In genomic region chr10:79873715-79874289, GRCm38 (mm10) we compare ENCODE assay signal across 8 mouse cellular contexts. TPM values are rescaled to one million over a fixed set of nuclear protein-coding genes. Genes with fewer than 3 reads are reported as not detected.
DNase-seq lines count a peak whose midpoint lies in the region; ATAC-seq lines count a peak whose summit lies in the region.

No protein-coding gene starts in this region.

- H3K36me3 ChIP-seq in lung, embryonic 15.5 days = no peaks in the 10 kb centered on the region
- peaks cover 30% of the 10 kb centered on the region for H3K36me3 ChIP-seq in embryonic facial prominence, embryonic 13.5 days
- H3K36me3 ChIP-seq in intestine, embryonic 14.5 days (ENCODE audit: control insufficient read depth, insufficient read depth, low read length) = no peaks in the 10 kb centered on the region
- H3K36me3 ChIP-seq in neural tube, embryonic 14.5 days (ENCODE audit: control insufficient read depth, insufficient read depth, low read length) = peaks cover 7% of the 10 kb centered on the region

- H3K27ac ChIP-seq in lung, embryonic 15.5 days = no peak overlapping the region
- peak overlapping the region; percentile 83 for H3K27ac ChIP-seq in embryonic facial prominence, embryonic 13.5 days
- peak overlapping the region; percentile 57 for H3K27ac ChIP-seq in intestine, embryonic 14.5 days (ENCODE audit: low read depth)
- H3K27ac ChIP-seq in neural tube, embryonic 14.5 days (ENCODE audit: low read depth, low read length) = peak overlapping the region; percentile 89

- under 1% methylated on average over 26 of the region's 26 CpGs for WGBS in lung, embryonic 15.5 days
- 2% methylated on average over 26 of the region's 26 CpGs for WGBS in embryonic facial prominence, embryonic 13.5 days
- WGBS in intestine, embryonic 14.5 days = 2% methylated on average over 26 of the region's 26 CpGs
- WGBS in neural tube, embryonic 14.5 days = under 1% methylated on average over 19 of the region's 26 CpGs

- peak; percentile 16; the same call in 1 of the 2 replicates for ATAC-seq in lung, embryonic 15.5 days (ENCODE audit: borderline replicate concordance, extremely low read depth, low FRiP score, low TSS enrichment)
- ATAC-seq in embryonic facial prominence, embryonic 13.5 days (ENCODE audit: insufficient number of reproducible peaks, insufficient read depth, low FRiP score, low TSS enrichment, low read depth) = no peak
- ATAC-seq in intestine, embryonic 14.5 days (replicated peaks; ENCODE audit: low FRiP score, low TSS enrichment, low read depth) = peak; percentile 24; the same call in 1 of the 2 replicates
- peak; percentile 8; the same call in 1 of the 2 replicates for ATAC-seq in neural tube, embryonic 14.5 days (ENCODE audit: low read depth)

- H3K4me2 ChIP-seq in lung, embryonic 15.5 days = peak overlapping the region; percentile 87
- H3K4me2 ChIP-seq in embryonic facial prominence, embryonic 13.5 days = peak overlapping the region; percentile 75
- H3K4me2 ChIP-seq in intestine, embryonic 14.5 days (ENCODE audit: low read length) = peak overlapping the region; percentile 59
- H3K4me2 ChIP-seq in neural tube, embryonic 14.5 days (ENCODE audit: low read depth, low read length) = peak overlapping the region; percentile 85

- DNase-seq in lung, postnatal 14 days = no peak
- no peak for DNase-seq in intestine, embryonic 14.5 days (ENCODE audit: low spot score)
- no peak for DNase-seq in thymus, adult 18-20 months
- DNase-seq in left cerebral cortex, adult 18-20 months (ENCODE audit: low spot score in 2 of 2) = no peak
- no peak for DNase-seq in adrenal gland, adult 2 months

- peak overlapping the region; percentile 71 for H3K9ac ChIP-seq in lung, embryonic 15.5 days
- H3K9ac ChIP-seq in embryonic facial prominence, embryonic 13.5 days = peak overlapping the region; percentile 93
- peak overlapping the region; percentile 61 for H3K9ac ChIP-seq in intestine, embryonic 14.5 days (ENCODE audit: low read length)
- H3K9ac ChIP-seq in neural tube, embryonic 14.5 days (replicated peaks; ENCODE audit: low read depth, low read length) = peak overlapping the region; percentile 90

- no peaks in the 10 kb centered on the region for H3K27me3 ChIP-seq in lung, embryonic 15.5 days
- H3K27me3 ChIP-seq in embryonic facial prominence, embryonic 13.5 days = no peaks in the 10 kb centered on the region
- no peaks in the 10 kb centered on the region for H3K27me3 ChIP-seq in intestine, embryonic 14.5 days (replicated peaks; ENCODE audit: control insufficient read depth, insufficient read depth, low read length)
- H3K27me3 ChIP-seq in neural tube, embryonic 14.5 days (ENCODE audit: control insufficient read depth, insufficient read depth, low read length) = no peaks in the 10 kb centered on the region

- H3K4me3 ChIP-seq in lung, embryonic 15.5 days = peak overlapping the region; percentile 52
- peak overlapping the region; percentile 79 for H3K4me3 ChIP-seq in embryonic facial prominence, embryonic 13.5 days
- peak overlapping the region; percentile 51 for H3K4me3 ChIP-seq in intestine, embryonic 14.5 days (ENCODE audit: low read depth, low read length)
- H3K4me3 ChIP-seq in neural tube, embryonic 14.5 days (ENCODE audit: low read depth, low read length) = peak overlapping the region; percentile 66

- peaks cover 20% of the 10 kb centered on the region for H3K4me1 ChIP-seq in lung, embryonic 15.5 days
- H3K4me1 ChIP-seq in embryonic facial prominence, embryonic 13.5 days = peaks cover 27% of the 10 kb centered on the region
- peaks cover 22% of the 10 kb centered on the region for H3K4me1 ChIP-seq in intestine, embryonic 14.5 days (replicated peaks; ENCODE audit: control insufficient read depth, insufficient read depth, low read length)
- peaks cover 24% of the 10 kb centered on the region for H3K4me1 ChIP-seq in neural tube, embryonic 14.5 days (ENCODE audit: control insufficient read depth, insufficient read depth, low read length)

- H3K9me3 ChIP-seq in lung, embryonic 15.5 days = no peaks in the 10 kb centered on the region
- no peaks in the 10 kb centered on the region for H3K9me3 ChIP-seq in embryonic facial prominence, embryonic 13.5 days
- H3K9me3 ChIP-seq in intestine, embryonic 14.5 days (ENCODE audit: control insufficient read depth, low read length) = no peaks in the 10 kb centered on the region
- no peaks in the 10 kb centered on the region for H3K9me3 ChIP-seq in neural tube, embryonic 14.5 days (ENCODE audit: control insufficient read depth, low read length)

RNA-seq across cellular contexts. Expression of gene Prtn3, which starts 0.5 kb away (rescaled TPM):
- polyA plus RNA-seq in lung, embryonic 15.5 days (2015; fragmentation: Nextera tagmentation; extraction: Ambion mirVana) = 3.7 and 3.8 TPM in 2 replicates
- 7.3 and 8.5 TPM in 2 replicates for polyA plus RNA-seq in embryonic facial prominence, embryonic 13.5 days (2015; fragmentation: Nextera tagmentation; extraction: Ambion mirVana)
- 5.2 and 5.9 TPM in 2 replicates for polyA plus RNA-seq in intestine, embryonic 14.5 days (2014; fragmentation: Nextera tagmentation; extraction: Ambion mirVana)
- 11.1 and 12.4 TPM in 2 replicates for polyA plus RNA-seq in neural tube, embryonic 14.5 days (2014; fragmentation: Nextera tagmentation; extraction: Ambion mirVana)
- 1 to 10 TPM; 2.2 to 2.3 TPM for total RNA-seq in left cerebral cortex, adult 18-20 months (2021)
- under 1 TPM; 0.62 to 0.63 TPM for total RNA-seq in adrenal gland, adult 2 months (2021)
- polyA plus RNA-seq in adrenal gland, adult 2 months (2012; rRNA removed) = 3.4 and 4.1 TPM in 2 replicates

RNA-seq across cellular contexts. Expression of gene Plppr3, which starts 0.6 kb away (rescaled TPM):
- polyA plus RNA-seq in lung, embryonic 15.5 days (2015; fragmentation: Nextera tagmentation; extraction: Ambion mirVana) = 29.1 and 32.4 TPM in 2 replicates
- polyA plus RNA-seq in embryonic facial prominence, embryonic 13.5 days (2015; fragmentation: Nextera tagmentation; extraction: Ambion mirVana) = 126 and 138 TPM in 2 replicates
- polyA plus RNA-seq in intestine, embryonic 14.5 days (2014; fragmentation: Nextera tagmentation; extraction: Ambion mirVana) = 38.8 and 46.4 TPM in 2 replicates
- 299 and 327 TPM in 2 replicates for polyA plus RNA-seq in neural tube, embryonic 14.5 days (2014; fragmentation: Nextera tagmentation; extraction: Ambion mirVana)
- total RNA-seq in left cerebral cortex, adult 18-20 months (2021) = 10 to 100 TPM; 55.6 to 58.0 TPM
- 1 to 10 TPM; 1.2 to 2.2 TPM for total RNA-seq in adrenal gland, adult 2 months (2021)
- polyA plus RNA-seq in adrenal gland, adult 2 months (2012; rRNA removed) = 4.2 and 4.6 TPM in 2 replicates

RNA-seq across cellular contexts. Expression of gene Elane, which starts 12.2 kb away (rescaled TPM):
- polyA plus RNA-seq in lung, embryonic 15.5 days (2015; fragmentation: Nextera tagmentation; extraction: Ambion mirVana) = 0.25 and 0.72 TPM in 2 replicates
- 1.9 TPM in 1 of 2 replicates, not detected in the other for polyA plus RNA-seq in embryonic facial prominence, embryonic 13.5 days (2015; fragmentation: Nextera tagmentation; extraction: Ambion mirVana)
- polyA plus RNA-seq in intestine, embryonic 14.5 days (2014; fragmentation: Nextera tagmentation; extraction: Ambion mirVana) = 0.55 TPM in 1 of 2 replicates, not detected in the other
- 0.55 TPM in 1 of 2 replicates, not detected in the other for polyA plus RNA-seq in neural tube, embryonic 14.5 days (2014; fragmentation: Nextera tagmentation; extraction: Ambion mirVana)
- not detected for total RNA-seq in left cerebral cortex, adult 18-20 months (2021)
- under 1 TPM; 0.49 to 0.79 TPM for total RNA-seq in adrenal gland, adult 2 months (2021)
- polyA plus RNA-seq in adrenal gland, adult 2 months (2012; rRNA removed) = 0.34 and 1.1 TPM in 2 replicates

RNA-seq across cellular contexts. Expression of gene Cfd, which starts 16.9 kb away (rescaled TPM):
- not detected in 2 replicates for polyA plus RNA-seq in lung, embryonic 15.5 days (2015; fragmentation: Nextera tagmentation; extraction: Ambion mirVana)
- polyA plus RNA-seq in embryonic facial prominence, embryonic 13.5 days (2015; fragmentation: Nextera tagmentation; extraction: Ambion mirVana) = not detected in 2 replicates
- polyA plus RNA-seq in intestine, embryonic 14.5 days (2014; fragmentation: Nextera tagmentation; extraction: Ambion mirVana) = not detected in 2 replicates
- not detected in 2 replicates for polyA plus RNA-seq in neural tube, embryonic 14.5 days (2014; fragmentation: Nextera tagmentation; extraction: Ambion mirVana)
- not detected for total RNA-seq in left cerebral cortex, adult 18-20 months (2021)
- total RNA-seq in adrenal gland, adult 2 months (2021) = 1,000 to 10,000 TPM; 2,358 to 4,405 TPM
- 4,988 and 13,425 TPM in 2 replicates for polyA plus RNA-seq in adrenal gland, adult 2 months (2012; rRNA removed)

RNA-seq across cellular contexts. Expression of gene Ptbp1, which starts 19.6 kb away (rescaled TPM):
- 367 and 368 TPM in 2 replicates for polyA plus RNA-seq in lung, embryonic 15.5 days (2015; fragmentation: Nextera tagmentation; extraction: Ambion mirVana)
- 386 and 390 TPM in 2 replicates for polyA plus RNA-seq in embryonic facial prominence, embryonic 13.5 days (2015; fragmentation: Nextera tagmentation; extraction: Ambion mirVana)
- 286 and 291 TPM in 2 replicates for polyA plus RNA-seq in intestine, embryonic 14.5 days (2014; fragmentation: Nextera tagmentation; extraction: Ambion mirVana)
- polyA plus RNA-seq in neural tube, embryonic 14.5 days (2014; fragmentation: Nextera tagmentation; extraction: Ambion mirVana) = 36.9 and 53.5 TPM in 2 replicates
- total RNA-seq in left cerebral cortex, adult 18-20 months (2021) = 10 to 100 TPM; 54.3 to 62.5 TPM
- 100 to 1,000 TPM; 217 to 332 TPM for total RNA-seq in adrenal gland, adult 2 months (2021)
- polyA plus RNA-seq in adrenal gland, adult 2 months (2012; rRNA removed) = 175 and 259 TPM in 2 replicates
